Mouse (Mus musculus) CH12.LX (cell line): Measurements from ENCODE around the gene Layn. TPM values are rescaled to one million over a fixed set of nuclear protein-coding genes. Genes with fewer than 3 reads are reported as not detected.

Experiments used
- DNase-seq: peaks from one replicate; pipeline ENCODE4 v3.0.0-alpha.2; 2013; ENCODE audit errors: extremely low read depth
- H3K27ac ChIP-seq: 2 replicates; pipeline ENCODE4 v1.5.1; 2012; ENCODE audit warnings: low read depth, mild to moderate bottlenecking, control low read depth, moderate library complexity; ENCODE audit not compliant: insufficient read depth
- H3K27me3 ChIP-seq: replicated peaks from 2 replicates; pipeline ENCODE3; 2012; ENCODE audit warnings: inconsistent platforms
- H3K36me3 ChIP-seq, 2 experiments: replicated peaks in 1 of 2; 2 replicates each; pipeline versions ENCODE3 to v1.6.1; 2012; ENCODE audit warnings: inconsistent platforms in 1 of 2, low read length in 1 of 2, mild to moderate bottlenecking in 1 of 2, mixed read lengths in 1 of 2, moderate library complexity in 1 of 2; ENCODE audit not compliant: control insufficient read depth in 1 of 2, insufficient read depth in 1 of 2
- H3K4me1 ChIP-seq, 2 experiments: 2 replicates each; pipeline ENCODE4 v1.6.1; 2012; ENCODE audit warnings: inconsistent platforms in 1 of 2, moderate library complexity in 1 of 2; ENCODE audit not compliant: insufficient read depth in 2 of 2, control insufficient read depth in 1 of 2
- H3K4me2 ChIP-seq: 2 replicates; pipeline ENCODE4 v1.6.1; 2012; ENCODE audit warnings: low read depth, mild to moderate bottlenecking, control low read depth; ENCODE audit not compliant: poor library complexity, insufficient read depth, severe bottlenecking
- H3K4me3 ChIP-seq, 3 experiments: fragments of 150-350 bp in 1 of 3; sonication (generic) in 1 of 3; replicated peaks in 1 of 3; 2 replicates each; pipeline versions ENCODE3 to v1.5.1; 2011 to 2012; ENCODE audit warnings: low read depth in 2 of 3, low read length in 2 of 3, mild to moderate bottlenecking in 2 of 3, moderate library complexity in 2 of 3, control low read depth in 1 of 3, improper control_type of control experiment in 1 of 3, inconsistent platforms in 1 of 3, mixed read lengths in 1 of 3; ENCODE audit not compliant: poor library complexity in 1 of 3
- H3K79me2 ChIP-seq: replicated peaks from 2 replicates; pipeline ENCODE4 v1.6.1; 2012; ENCODE audit warnings: mild to moderate bottlenecking, moderate library complexity; ENCODE audit not compliant: control insufficient read depth, poor library complexity, insufficient read depth, severe bottlenecking; ENCODE audit errors: extremely low read depth
- H3K9ac ChIP-seq: 2 replicates; pipeline ENCODE4 v1.6.1; 2012; ENCODE audit warnings: low read depth, mild to moderate bottlenecking, control low read depth, moderate library complexity; ENCODE audit not compliant: insufficient read depth
- H3K9me3 ChIP-seq: replicated peaks from 2 replicates; pipeline ENCODE3; 2012; ENCODE audit warnings: low read length, inconsistent platforms, mixed read lengths
- BHLHE40 ChIP-seq: IDR thresholded peaks from 2 replicates; pipeline ENCODE4 v1.6.1; 2011; ENCODE audit warnings: mild to moderate bottlenecking, low read depth, low read length, improper control_type of control experiment
- CHD1 ChIP-seq: IDR thresholded peaks from 2 replicates; pipeline ENCODE4 v1.6.1; 2012; ENCODE audit warnings: low read depth, low read length, improper control_type of control experiment, inconsistent platforms
- CTCF ChIP-seq, 2 experiments: IDR thresholded peaks in 1 of 2; conservative IDR thresholded peaks in 1 of 2; 2 replicates each; pipeline ENCODE4 v1.5.1; 2011 to 2012; ENCODE audit warnings: low read depth in 2 of 2, low read length in 2 of 2, improper control_type of control experiment in 1 of 2, inconsistent platforms in 1 of 2, mild to moderate bottlenecking in 1 of 2, moderate library complexity in 1 of 2
- ELF1 ChIP-seq: IDR thresholded peaks from 2 replicates; pipeline ENCODE4 v1.6.1; 2014; ENCODE audit warnings: low read depth, mild to moderate bottlenecking, inconsistent platforms, low read length, improper control_type of control experiment
- GABPA ChIP-seq: IDR thresholded peaks from 2 replicates; pipeline ENCODE4 v1.6.1; 2012; ENCODE audit warnings: low read depth, low read length, improper control_type of control experiment, inconsistent platforms; ENCODE audit not compliant: insufficient replicate concordance
- IRF4 ChIP-seq: IDR thresholded peaks from 2 replicates; pipeline ENCODE4 v1.6.1; 2014; ENCODE audit warnings: low read depth, mild to moderate bottlenecking, inconsistent platforms, low read length, improper control_type of control experiment
- JUN ChIP-seq: IDR thresholded peaks from 2 replicates; pipeline ENCODE4 v1.6.1; 2011; ENCODE audit warnings: low read depth, mild to moderate bottlenecking, low read length, improper control_type of control experiment, moderate library complexity; ENCODE audit not compliant: insufficient read depth
- KAT2A ChIP-seq: IDR thresholded peaks from 2 replicates; pipeline ENCODE4 v1.6.1; 2012; ENCODE audit warnings: low read length, improper control_type of control experiment, inconsistent platforms; ENCODE audit not compliant: insufficient replicate concordance
- MAX ChIP-seq: IDR thresholded peaks from 2 replicates; pipeline ENCODE4 v1.6.1; 2011; ENCODE audit warnings: low read length, improper control_type of control experiment
- MXI1 ChIP-seq: IDR thresholded peaks from 2 replicates; pipeline ENCODE4 v1.6.1; 2011; ENCODE audit warnings: mild to moderate bottlenecking, low read depth, low read length, improper control_type of control experiment
- MYC ChIP-seq: IDR thresholded peaks from 2 replicates; pipeline ENCODE4 v1.6.1; 2011; ENCODE audit warnings: low read depth, mild to moderate bottlenecking, improper control_type of control experiment, low read length
- NELFE ChIP-seq: IDR thresholded peaks from 2 replicates; pipeline ENCODE4 v1.6.1; 2011; ENCODE audit warnings: low read depth, low read length, improper control_type of control experiment
- NRF1 ChIP-seq: IDR thresholded peaks from 2 replicates; pipeline ENCODE4 v1.6.1; 2014; ENCODE audit warnings: low read depth, mild to moderate bottlenecking, inconsistent platforms, low read length, improper control_type of control experiment, moderate library complexity
- POLR2A ChIP-seq: IDR thresholded peaks from 2 replicates; pipeline ENCODE4 v1.6.1; 2011; ENCODE audit warnings: low read depth, mild to moderate bottlenecking, improper control_type of control experiment, low read length
- POLR2AphosphoS2 ChIP-seq: IDR thresholded peaks from 2 replicates; pipeline ENCODE4 v1.6.1; 2011; ENCODE audit warnings: low read depth, low read length, improper control_type of control experiment
- RCOR1 ChIP-seq: conservative IDR thresholded peaks from 2 replicates; pipeline ENCODE4 v1.6.1; 2012; ENCODE audit warnings: low read depth, mild to moderate bottlenecking, inconsistent platforms, low read length, improper control_type of control experiment
- SMC3 ChIP-seq: IDR thresholded peaks from 2 replicates; pipeline ENCODE4 v1.6.1; 2011; ENCODE audit warnings: low read depth, low read length, improper control_type of control experiment
- TBP ChIP-seq: conservative IDR thresholded peaks from 2 replicates; pipeline ENCODE4 v1.6.1; 2011; ENCODE audit warnings: low read depth, low read length, improper control_type of control experiment
- USF2 ChIP-seq: conservative IDR thresholded peaks from 2 replicates; pipeline ENCODE4 v1.6.1; 2011; ENCODE audit warnings: low read depth, low read length, improper control_type of control experiment
- ZC3H11A ChIP-seq: IDR thresholded peaks from 2 replicates; pipeline ENCODE4 v1.6.1; 2012; ENCODE audit warnings: low read depth, mild to moderate bottlenecking, inconsistent platforms, low read length, improper control_type of control experiment
- ZKSCAN1 ChIP-seq: IDR thresholded peaks from 2 replicates; pipeline ENCODE4 v1.6.1; 2012; ENCODE audit warnings: low read depth, inconsistent platforms, low read length, improper control_type of control experiment, borderline replicate concordance
- ZMIZ1 ChIP-seq: IDR thresholded peaks from 2 replicates; pipeline ENCODE4 v1.6.1; 2012; ENCODE audit warnings: low read depth, mild to moderate bottlenecking, inconsistent platforms, low read length, improper control_type of control experiment
- dilution Hi-C: fragments of 300-500 bp; cut with MboI; formaldehyde crosslinking; loops from 2 replicates; pipeline ENCODE4 v1.14.3; 2020; ENCODE audit warnings: low sequenced_read_pairs; ENCODE audit not compliant: extremely low pct_unique_long_range_greater_than_20kb, extremely low pct_ligation_motif_present
- in situ Hi-C: fragments of 300-500 bp; cut with MboI; formaldehyde crosslinking; loops from 3 replicates; pipeline ENCODE4 v1.14.3; 2019; ENCODE audit warnings: low sequenced_read_pairs, low pct_ligation_motif_present, low pct_unique_long_range_greater_than_20kb, mixed read lengths
- polyA plus RNA-seq: library from polyadenylated mRNA; unstranded; fragments of >175 nt; gene quantifications from 2 replicates; pipeline ENCODE4 v1.2.1, GENCODE M21; 2012; ENCODE audit warnings: low read depth; ENCODE audit not compliant: insufficient read length
- total RNA-seq, 2 experiments: library from RNA; depleted of rRNA; stranded (reverse); fragments of 300-350 nt in 1 of 2; fragments of >200 nt in 1 of 2; gene quantifications; 2 replicates each; pipeline ENCODE4 v1.2.3; 2012 to 2014

The Layn gene
- total and polyA plus RNA-seq, 3 experiments, result not detected

DNA sequence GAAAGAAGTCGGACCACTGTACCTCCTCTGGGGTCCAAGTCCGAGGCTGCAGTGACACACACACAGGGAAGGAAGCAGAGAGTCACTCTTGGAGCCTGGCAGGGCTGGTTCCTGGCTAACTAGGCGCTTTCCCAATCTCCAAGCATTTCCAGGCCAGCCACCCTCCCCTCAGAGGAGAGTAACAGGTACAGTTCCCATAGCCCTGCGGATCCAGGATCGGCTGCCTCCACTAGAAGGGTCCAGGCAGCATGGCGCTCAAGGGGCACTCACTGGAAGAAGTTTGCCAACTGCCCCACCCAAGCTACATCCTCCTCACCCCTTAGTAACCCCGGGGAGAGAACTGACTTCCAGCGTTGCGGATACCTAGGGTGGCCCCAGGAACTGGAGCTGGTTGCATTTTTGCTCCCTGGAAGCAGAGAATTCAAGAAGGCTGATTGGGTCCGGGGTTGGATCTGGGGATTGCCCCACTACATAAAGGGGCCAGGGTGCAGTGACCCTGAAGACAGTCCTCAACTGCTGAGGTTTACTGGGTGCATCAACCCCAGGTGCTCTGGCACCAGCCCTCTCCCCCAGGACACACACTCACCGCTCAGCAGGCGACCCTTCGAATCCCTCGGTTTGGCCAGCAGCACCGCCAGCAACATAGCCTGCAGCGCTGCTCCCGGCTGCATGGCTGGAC is 455 bp downstream of the Layn start:
- Histone ChIP-seq H3K27me3 (no peaks in the 10 kb centered on the region), H3K4me3 (no peak overlapping the region), H3K4me1 (peaks cover under 1 to 2% of the 10 kb centered on the region in 2 experiments; a peak in 3 of 4 replicates), H3K9ac (no peak overlapping the region), H3K79me2 (no peaks in the 10 kb centered on the region), H3K27ac (no peak overlapping the region), H3K9me3 (no peaks in the 10 kb centered on the region), H3K4me2 (no peak overlapping the region), H3K36me3 (no peaks in the 10 kb centered on the region)
- no peak for DNase-seq
- in situ Hi-C loops, result no loop called here
- TF ChIP-seq SMC3, result no peak
- TF ChIP-seq ZC3H11A, result no peak
- TF ChIP-seq MAX, result no peak
- TF ChIP-seq IRF4, result no peak
- no peak for TF ChIP-seq ELF1
- no peak for TF ChIP-seq ZKSCAN1
- no peak for TF ChIP-seq RCOR1
- TF ChIP-seq MYC, result no peak
- no peak for TF ChIP-seq NRF1
- TF ChIP-seq POLR2A, result no peak
- no peak for TF ChIP-seq TBP
- no peak for TF ChIP-seq ZMIZ1
- TF ChIP-seq KAT2A, result no peak
- TF ChIP-seq JUN, result no peak
- no peak for TF ChIP-seq BHLHE40
- dilution Hi-C loops, result no loop called here

- H3K27me3 ChIP-seq, result peaks cover under 1% of the 10 kb centered on the region
- dilution Hi-C loops, result no loop called here
- no peaks in the 10 kb centered on the region for H3K79me2 ChIP-seq
- no peak overlapping the region for H3K4me2 ChIP-seq
- in situ Hi-C loops, result no loop called here
- no peaks in the 10 kb centered on the region for H3K4me1 ChIP-seq
- no peak overlapping the region for H3K27ac ChIP-seq
- no peaks in the 10 kb centered on the region for H3K9me3 ChIP-seq
- no peak overlapping the region for H3K4me3 ChIP-seq
- DNase-seq, result no peak
- TF ChIP-seq ZMIZ1 (no peak), MXI1 (no peak), ELF1 (no peak), SMC3 (no peak), POLR2AphosphoS2 (no peak), USF2 (no peak), TBP (no peak), JUN (no peak), CHD1 (no peak), NRF1 (no peak), CTCF (conservative IDR thresholded peaks at IDR 0.05 in 1 of 2, IDR thresholded peaks at IDR 0.05 in 1 of 2; ENCODE audit: low read depth in 2 of 2, low read length in 2 of 2) (no peak), GABPA (no peak), NELFE (no peak), ZKSCAN1 (no peak)
- H3K36me3 ChIP-seq, result no peaks in the 10 kb centered on the region
- no peak overlapping the region for H3K9ac ChIP-seq
Observed at GRCm38 (mm10) chr9:51075780-51076179, 1.1 kb downstream of the Layn start.
